Mouse (Mus musculus) heart, adult 2 months (tissue): ENCODE results near the gene 2310007B03Rik.

Source experiments
- CTCF ChIP-seq: fragments of 200-600 bp; IDR thresholded peaks from 2 replicates; pipeline ENCODE4 v1.8.1; 2022; ENCODE audit warnings: antibody characterized with exemption, mild to moderate bottlenecking, moderate library complexity
- EP300 ChIP-seq: fragments of 200-500 bp; IDR thresholded peaks from 2 replicates; pipeline ENCODE4 v1.6.1; 2011; ENCODE audit warnings: low read depth, low read length, control low read depth; ENCODE audit not compliant: insufficient read depth
- POLR2A ChIP-seq: fragments of 200-500 bp; IDR thresholded peaks from 2 replicates; pipeline ENCODE4 v1.6.1; 2011; ENCODE audit warnings: mild to moderate bottlenecking, low read depth, low read length, control low read depth; ENCODE audit not compliant: insufficient read depth

- no peak for TF ChIP-seq CTCF
- TF ChIP-seq POLR2A, result no peak
- TF ChIP-seq EP300, result no peak
Measured at GRCm38 (mm10) chr1:93124066-93124465, 36.7 kb downstream of the 2310007B03Rik start.
